Mouse (Mus musculus) liver, embryonic 12.5 days (tissue): ENCODE measurements around the gene Dnajb1. TPM values are rescaled to one million over a fixed set of nuclear protein-coding genes. Genes with fewer than 3 reads are reported as not detected.

Experiments used
- ATAC-seq: fragments of 200-750 bp; cut with Nextera tagmentation; 2 replicates; pipeline ENCODE4 v1.8.0; 2017; ENCODE audit warnings: moderate number of reproducible peaks, mild to moderate bottlenecking, moderate library complexity
- H3K27ac ChIP-seq: fragments of 300-500 bp; sonication (generic); 2 replicates; pipeline ENCODE4 v1.5.1; 2016; ENCODE audit warnings: mild to moderate bottlenecking
- H3K27me3 ChIP-seq: fragments of 300-500 bp; sonication (generic); replicated peaks from 2 replicates; pipeline ENCODE4 v1.6.1; 2016; ENCODE audit warnings: mild to moderate bottlenecking, moderate library complexity
- H3K36me3 ChIP-seq: fragments of 300-500 bp; sonication (generic); 2 replicates; pipeline ENCODE4 v1.6.1; 2016; ENCODE audit warnings: mild to moderate bottlenecking, moderate library complexity
- H3K4me1 ChIP-seq: fragments of 300-500 bp; sonication (generic); 2 replicates; pipeline ENCODE4 v1.6.1; 2016
- H3K4me2 ChIP-seq: fragments of 300-500 bp; sonication (generic); 2 replicates; pipeline ENCODE4 v1.6.1; 2016; ENCODE audit warnings: mild to moderate bottlenecking, moderate library complexity
- H3K4me3 ChIP-seq: fragments of 300-500 bp; sonication (generic); 2 replicates; pipeline ENCODE4 v1.5.1; 2016; ENCODE audit warnings: mild to moderate bottlenecking, moderate library complexity
- H3K9ac ChIP-seq: fragments of 300-500 bp; sonication (generic); 2 replicates; pipeline ENCODE4 v1.6.1; 2016; ENCODE audit warnings: mild to moderate bottlenecking, moderate library complexity
- H3K9me3 ChIP-seq: fragments of 300-500 bp; sonication (generic); replicated peaks from 2 replicates; pipeline ENCODE4 v1.6.1; 2016; ENCODE audit warnings: mild to moderate bottlenecking, moderate library complexity
- WGBS: fragments of 180-500 bp; shearing (Covaris S2); methylation state at CpG from one replicate; pipeline ENCODE4 v1.1.7; 2016; ENCODE audit not compliant: insufficient replicate concordance; 5-methylcytosine and 5-hydroxymethylcytosine counted together
- polyA plus RNA-seq: library from polyadenylated mRNA; unstranded; fragments of >200 nt; fragmentation: Nextera tagmentation; extraction: Ambion mirVana; gene quantifications from 2 replicates; pipeline ENCODE4 v1.2.1, GENCODE M21; 2016

Gene Dnajb1
- polyA plus RNA-seq, 1 experiment from 2014 or later: 69.8 TPM

- Histone ChIP-seq H3K9me3 (peaks cover 10% of the 10 kb centered on the region; the same call in 1 of the 2 replicates), H3K4me1 (peaks cover 24% of the 10 kb centered on the region), H3K9ac (no peak overlapping the region), H3K27ac (no peak overlapping the region), H3K27me3 (peaks cover 16% of the 10 kb centered on the region; the same call in 1 of the 2 replicates), H3K4me2 (no peak overlapping the region), H3K36me3 (no peaks in the 10 kb centered on the region), H3K4me3 (no peak overlapping the region)
- 84% methylated on average over 5 of the region's 6 CpGs for WGBS
- ATAC-seq: no peak
Observed at GRCm38 (mm10) chr8:83649699-83650098, 41.7 kb downstream of the Dnajb1 start.

- Histone ChIP-seq H3K27me3 (no peaks in the 10 kb centered on the region), H3K4me3 (peak within 1 kb of the TSS; percentile 92), H3K4me2 (peak within 1 kb of the TSS; percentile 97), H3K9me3 (peaks cover 10% of the 10 kb centered on the region; the same call in 1 of the 2 replicates), H3K4me1 (peaks cover 49% of the 10 kb centered on the region), H3K27ac (peak within 1 kb of the TSS; percentile 87), H3K36me3 (peaks cover 4% of the 10 kb centered on the region; the same call in 1 of the 2 replicates), H3K9ac (peak within 1 kb of the TSS; percentile 88)
- peak; percentile 93 for ATAC-seq
- 4% methylated on average over 50 of the region's 50 CpGs for WGBS
Observed at GRCm38 (mm10) chr8:83652030-83652743, 44.2 kb downstream of the Dnajb1 start, which contains the start of gene Gipc1. Gene Gipc1 (plus strand): TSS chr8:83652677.

GRCm38 (mm10) chr8:83652744-83653661 is 45.0 kb downstream of the Dnajb1 start:
- Histone ChIP-seq H3K9ac (peak overlapping the region; percentile 88), H3K9me3 (peaks cover 9% of the 10 kb centered on the region; the same call in 1 of the 2 replicates), H3K27ac (peak overlapping the region; percentile 87), H3K4me1 (peaks cover 55% of the 10 kb centered on the region), H3K4me3 (peak overlapping the region; percentile 92), H3K36me3 (peaks cover 9% of the 10 kb centered on the region; the same call in 1 of the 2 replicates), H3K4me2 (peak overlapping the region; percentile 97), H3K27me3 (no peaks in the 10 kb centered on the region)
- peak; percentile 40 for ATAC-seq
- under 1% methylated on average over 46 of the region's 46 CpGs for WGBS

GRCm38 (mm10) chr8:83653662-83654017 is 45.6 kb downstream of the Dnajb1 start:
- H3K9me3 ChIP-seq: peaks cover 5% of the 10 kb centered on the region; the same call in 1 of the 2 replicates
- no peak for ATAC-seq

GRCm38 (mm10) chr8:83654725-83655124 is 46.7 kb downstream of the Dnajb1 start:
- Histone ChIP-seq H3K9ac (no peak overlapping the region), H3K9me3 (peaks cover 5% of the 10 kb centered on the region; the same call in 1 of the 2 replicates), H3K4me1 (peaks cover 56% of the 10 kb centered on the region), H3K4me3 (no peak overlapping the region), H3K27me3 (no peaks in the 10 kb centered on the region), H3K4me2 (no peak overlapping the region), H3K36me3 (peaks cover 9% of the 10 kb centered on the region; the same call in 1 of the 2 replicates), H3K27ac (no peak overlapping the region; the same call in 1 of the 2 replicates)
- ATAC-seq: no peak
- 83% methylated on average over 6 of the region's 6 CpGs for WGBS

More at GRCm38 (mm10) chr8:83653662-83654017, 45.6 kb downstream of the Dnajb1 start:
- Histone ChIP-seq H3K27me3 (no peaks in the 10 kb centered on the region), H3K27ac (peak overlapping the region; percentile 87), H3K4me2 (peak overlapping the region; percentile 97), H3K4me3 (peak overlapping the region; percentile 92), H3K9ac (peak overlapping the region; percentile 88), H3K36me3 (peaks cover 9% of the 10 kb centered on the region; the same call in 1 of the 2 replicates), H3K4me1 (peaks cover 55% of the 10 kb centered on the region)
- 23% methylated on average over 10 of the region's 10 CpGs for WGBS

GRCm38 (mm10) chr8:83656043-83656442 is 48.0 kb downstream of the Dnajb1 start:
- peaks cover 4% of the 10 kb centered on the region; the same call in 1 of the 2 replicates for H3K9me3 ChIP-seq
- no peak for ATAC-seq
- peaks cover 69% of the 10 kb centered on the region for H3K4me1 ChIP-seq
- peaks cover 9% of the 10 kb centered on the region; the same call in 1 of the 2 replicates for H3K36me3 ChIP-seq
- peak overlapping the region; percentile 16; the same call in 1 of the 2 replicates for H3K4me2 ChIP-seq
- H3K27ac ChIP-seq: peak overlapping the region; percentile 66; the same call in 1 of the 2 replicates
- H3K4me3 ChIP-seq: no peak overlapping the region
- 79% methylated on average over 9 of the region's 9 CpGs for WGBS
- H3K27me3 ChIP-seq: no peaks in the 10 kb centered on the region
- H3K9ac ChIP-seq: no peak overlapping the region

- Histone ChIP-seq H3K27me3 (no peaks in the 10 kb centered on the region), H3K36me3 (peaks cover 9% of the 10 kb centered on the region; the same call in 1 of the 2 replicates), H3K4me1 (peaks cover 73% of the 10 kb centered on the region), H3K4me3 (no peak overlapping the region), H3K9me3 (no peaks in the 10 kb centered on the region), H3K4me2 (peak overlapping the region; percentile 16), H3K9ac (peak overlapping the region; percentile 14; the same call in 1 of the 2 replicates), H3K27ac (peak overlapping the region; percentile 66)
- WGBS: 43% methylated on average over 13 of the region's 13 CpGs
- peak; percentile 33 for ATAC-seq
Observed at GRCm38 (mm10) chr8:83656484-83657246, 48.7 kb downstream of the Dnajb1 start.

GRCm38 (mm10) chr8:83660545-83660944 is 52.6 kb downstream of the Dnajb1 start:
- WGBS: 38% methylated on average over 8 of the region's 8 CpGs
- no peak overlapping the region for H3K27ac ChIP-seq

GRCm38 (mm10) chr8:83660995-83661680 is 53.1 kb downstream of the Dnajb1 start:
- H3K9ac ChIP-seq: peak overlapping the region; percentile 4; the same call in 1 of the 2 replicates
- peaks cover 9% of the 10 kb centered on the region; the same call in 1 of the 2 replicates for H3K36me3 ChIP-seq
- no peaks in the 10 kb centered on the region for H3K9me3 ChIP-seq
- no peak overlapping the region; the same call in 1 of the 2 replicates for H3K27ac ChIP-seq
- peaks cover 52% of the 10 kb centered on the region for H3K4me1 ChIP-seq
- no peaks in the 10 kb centered on the region for H3K27me3 ChIP-seq
- WGBS: 38% methylated on average over 22 of the region's 22 CpGs
- no peak for ATAC-seq
- H3K4me2 ChIP-seq: peak overlapping the region; percentile 45
- H3K4me3 ChIP-seq: no peak overlapping the region

More at GRCm38 (mm10) chr8:83660545-83660944, 52.6 kb downstream of the Dnajb1 start:
- H3K27me3 ChIP-seq: no peaks in the 10 kb centered on the region
- H3K9me3 ChIP-seq: no peaks in the 10 kb centered on the region
- H3K9ac ChIP-seq: no peak overlapping the region
- no peak overlapping the region for H3K4me3 ChIP-seq
- H3K36me3 ChIP-seq: peaks cover 9% of the 10 kb centered on the region; the same call in 1 of the 2 replicates
- no peak for ATAC-seq
- H3K4me2 ChIP-seq: peak overlapping the region; percentile 45
- peaks cover 57% of the 10 kb centered on the region for H3K4me1 ChIP-seq
